Comparison of ENCODE assay signal across 9 mouse cellular contexts in the genomic region with DNA sequence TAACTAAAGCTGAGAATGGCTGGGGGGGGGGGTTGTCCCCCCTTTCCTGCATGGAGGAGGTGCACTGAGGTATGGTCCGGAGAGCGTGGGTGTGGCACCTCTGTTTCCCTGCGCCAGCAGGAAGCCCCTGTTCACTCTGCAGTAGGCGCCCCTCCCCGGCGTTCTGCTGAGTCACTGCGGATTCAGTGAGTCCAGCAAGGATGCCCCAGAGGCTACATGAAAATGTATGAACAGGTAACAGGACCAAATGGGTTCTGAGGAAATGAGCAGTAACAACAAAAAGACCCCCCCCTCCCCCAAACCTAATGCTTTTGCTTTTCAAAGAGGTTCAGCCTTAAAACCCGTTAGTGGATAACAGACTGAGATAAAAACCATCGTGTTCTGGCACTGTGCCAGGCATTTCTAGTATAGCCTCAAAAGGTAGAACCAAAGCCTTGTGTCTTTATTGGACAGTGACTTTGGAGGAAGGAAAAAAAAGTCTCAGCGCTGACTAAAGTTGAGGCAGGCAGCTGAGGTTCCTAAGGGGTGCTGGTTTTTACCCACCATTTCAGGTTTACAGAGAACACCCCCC. TPM values are rescaled to one million over a fixed set of nuclear protein-coding genes. Genes with fewer than 3 reads are reported as not detected.
A peak's percentile ranks its signal among the peaks of the same experiment; 100 is the strongest.
DNase-seq lines count a peak whose midpoint lies in the region; ATAC-seq and TF ChIP-seq lines count a peak whose summit lies in the region.
"Had no signal": no experiment of that assay in that cellular context is flagged by ENCODE, and none has a peak within 500 bp of the region (broad histone marks: within the 10 kb centered on the region; RNA-seq: fewer than 3 reads in every experiment).

No protein-coding gene starts in this region.

- 49% methylated on average over 10 of the region's 10 CpGs for WGBS in kidney, adult 2 months
- WGBS in heart, embryonic 10.5 days = 54% methylated on average over 10 of the region's 10 CpGs
- WGBS in midbrain, embryonic 15.5 days = 44% methylated on average over 10 of the region's 10 CpGs

- H3K4me3 ChIP-seq in kidney, adult 2 months (ENCODE audit: insufficient read depth, low read depth, low read length) = no peak overlapping the region
- H3K4me3 ChIP-seq in heart, embryonic 10.5 days = peak overlapping the region; percentile 70
- H3K4me3 ChIP-seq in midbrain, embryonic 15.5 days = peak overlapping the region; percentile 67

- H3K9me3 ChIP-seq in heart, embryonic 10.5 days = peaks cover 33% of the 10 kb centered on the region
- no peaks in the 10 kb centered on the region for H3K9me3 ChIP-seq in midbrain, embryonic 15.5 days

- peak; percentile 38 for DNase-seq in kidney, adult 2 months
- DNase-seq in kidney, adult 9 months = no peak
- DNase-seq in brain, embryonic 14.5 days (ENCODE audit: low read depth) = peak; percentile 79
- peak; percentile 79 for DNase-seq in heart, embryonic 10.5 days (ENCODE audit: low spot score)
- DNase-seq in kidney, postnatal 10 days = peak; percentile 70
- DNase-seq in frontal cortex, postnatal 14 days (ENCODE audit: low spot score in 2 of 2) = no peak

- no peak overlapping the region for H3K27ac ChIP-seq in kidney, adult 2 months (ENCODE audit: insufficient read depth, low read depth, low read length)
- H3K27ac ChIP-seq in heart, embryonic 10.5 days = peak overlapping the region; percentile 89
- peak overlapping the region; percentile 92 for H3K27ac ChIP-seq in midbrain, embryonic 15.5 days
- H3K27ac ChIP-seq: liver, embryonic 14.5 days had no signal

- no peak for ATAC-seq in midbrain, embryonic 15.5 days (replicated peaks)
- ATAC-seq in inflammation-experienced regulatory T-cells, adult 6 months = no peak

- peak overlapping the region; percentile 76 for H3K9ac ChIP-seq in midbrain, embryonic 15.5 days
- H3K9ac ChIP-seq: liver, embryonic 14.5 days had no signal

- no peaks in the 10 kb centered on the region for H3K36me3 ChIP-seq in kidney, adult 2 months (ENCODE audit: control insufficient read depth, insufficient read depth, low read length)
- peaks cover 48% of the 10 kb centered on the region for H3K36me3 ChIP-seq in heart, embryonic 10.5 days
- H3K36me3 ChIP-seq in midbrain, embryonic 15.5 days (replicated peaks) = peaks cover 14% of the 10 kb centered on the region; the same call in 1 of the 2 replicates

- peak overlapping the region; percentile 51 for H3K4me2 ChIP-seq in midbrain, embryonic 15.5 days

- H3K27me3 ChIP-seq in kidney, adult 2 months (replicated peaks; ENCODE audit: control insufficient read depth, insufficient read depth, low read length) = no peaks in the 10 kb centered on the region
- H3K27me3 ChIP-seq in heart, embryonic 10.5 days (ENCODE audit: insufficient read depth, poor library complexity, severe bottlenecking) = no peaks in the 10 kb centered on the region
- H3K27me3 ChIP-seq in midbrain, embryonic 15.5 days (replicated peaks) = no peaks in the 10 kb centered on the region

- no peak for TF ChIP-seq CTCF in kidney, adult 2 months (conservative IDR thresholded peaks at IDR 0.05; ENCODE audit: insufficient read depth, insufficient read length, low read depth, low read length)
- no peak for TF ChIP-seq CTCF in brain, embryonic 14.5 days (IDR thresholded peaks at IDR 0.05; ENCODE audit: borderline replicate concordance, extremely low read depth, insufficient read depth, insufficient read length)

- no peaks in the 10 kb centered on the region for H3K4me1 ChIP-seq in kidney, adult 2 months (ENCODE audit: control insufficient read depth, insufficient read depth, low read length)
- no peaks in the 10 kb centered on the region; the same call in 1 of the 2 replicates for H3K4me1 ChIP-seq in heart, embryonic 10.5 days
- peaks cover 10% of the 10 kb centered on the region for H3K4me1 ChIP-seq in midbrain, embryonic 15.5 days

- TF ChIP-seq POLR2A in kidney, adult 2 months (IDR thresholded peaks at IDR 0.05; ENCODE audit: low read depth, low read length) = no peak
- no peak for TF ChIP-seq POLR2A in brain, embryonic 14.5 days (IDR thresholded peaks at IDR 0.05; ENCODE audit: borderline replicate concordance, extremely low read depth, insufficient read depth, insufficient read length, poor library complexity, severe bottlenecking)

RNA-seq across cellular contexts. Expression of a gene that starts 15.9 kb away (rescaled TPM):
- polyA plus RNA-seq in kidney, adult 2 months (2012; rRNA removed) = 8.4 and 16.5 TPM in 2 replicates
- polyA plus RNA-seq in brain, embryonic 14.5 days (2012; rRNA removed) = 533 and 604 TPM in 2 replicates
- 3,213 and 4,348 TPM in 2 replicates for polyA plus RNA-seq in heart, embryonic 10.5 days (2016; fragmentation: Nextera tagmentation; extraction: Ambion mirVana)
- polyA plus RNA-seq in midbrain, embryonic 15.5 days (2015; fragmentation: Nextera tagmentation; extraction: Ambion mirVana) = 344 and 374 TPM in 2 replicates
- polyA plus RNA-seq in inflammation-experienced regulatory T-cells, adult 6 months (2017; shearing (Covaris generic)) = 1 to 10 TPM in 2 of 3 experiments, under 1 TPM in 1; 0.82 to 1.7 (median 1.5) TPM

RNA-seq across cellular contexts. Expression of a gene that starts 45.7 kb away (rescaled TPM):
- polyA plus RNA-seq in kidney, adult 2 months (2012; rRNA removed) = 2.6 and 2.9 TPM in 2 replicates
- polyA plus RNA-seq in brain, embryonic 14.5 days (2012; rRNA removed) = 16.1 and 19.5 TPM in 2 replicates
- 12.5 and 15.3 TPM in 2 replicates for polyA plus RNA-seq in heart, embryonic 10.5 days (2016; fragmentation: Nextera tagmentation; extraction: Ambion mirVana)
- 13.6 and 14.0 TPM in 2 replicates for polyA plus RNA-seq in midbrain, embryonic 15.5 days (2015; fragmentation: Nextera tagmentation; extraction: Ambion mirVana)
- polyA plus RNA-seq in inflammation-experienced regulatory T-cells, adult 6 months (2017; shearing (Covaris generic)) = 10 to 100 TPM in 2 of 3 experiments, 1 to 10 TPM in 1; 7.9 to 12.0 (median 11.4) TPM

Comparison
In these comparisons a context has a peak if more than half of its experiments do, and no peak if none do; other contexts are left out.
1. DNase-seq: peak in kidney, adult 2 months (single experiment), brain, embryonic 14.5 days (single experiment), heart, embryonic 10.5 days (single experiment) and kidney, postnatal 10 days (single experiment); none in kidney, adult 9 months (single experiment) and frontal cortex, postnatal 14 days (0 of 2).
2. RNA of a gene that starts 15.9 kb away (polyA plus RNA-seq): 3,213 to 4,348 TPM in heart, embryonic 10.5 days, 533 to 604 TPM in brain, embryonic 14.5 days and 344 to 374 TPM in midbrain, embryonic 15.5 days; 8.4 to 16.5 TPM in kidney, adult 2 months and 0.82 to 1.7 TPM in inflammation-experienced regulatory T-cells, adult 6 months; every median in the first group is over 10 times any median in the second.